Mouse (Mus musculus): ENCODE results near the gene Esam. TPM values are rescaled to one million over a fixed set of nuclear protein-coding genes. Genes with fewer than 3 reads are reported as not detected.

Esam gene
- polyA plus RNA-seq, 1 experiment from 2014 or later = 49.2 TPM

DNA sequence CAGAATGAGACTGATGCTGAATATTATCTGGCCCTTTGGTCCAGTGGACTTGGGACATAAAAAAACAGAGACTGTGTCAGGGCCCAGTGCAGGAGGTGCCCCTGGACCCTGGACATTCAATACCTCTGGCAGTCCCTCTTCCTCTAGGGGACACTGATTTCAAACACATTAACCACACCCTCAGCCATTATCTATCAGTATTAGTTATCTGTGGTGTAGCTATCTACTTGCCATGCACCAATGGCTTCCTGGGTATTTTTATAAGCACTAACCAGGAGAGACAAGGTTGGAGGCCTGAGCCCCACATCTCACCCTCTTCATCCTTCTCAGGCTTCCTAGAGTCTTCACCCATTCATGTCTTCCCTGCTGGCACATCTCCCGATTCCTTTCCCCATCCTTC, 22.6 kb downstream of the Esam start:
- H3K4me2 ChIP-seq (ENCODE audit: low read depth, low read length) = no peak overlapping the region
- H3K27ac ChIP-seq (ENCODE audit: low read length) = no peak overlapping the region
- WGBS = 89% methylated on average over 1 of the region's 1 CpGs
- H3K36me3 ChIP-seq (ENCODE audit: control insufficient read depth, insufficient read depth, low read length) = no peaks in the 10 kb centered on the region
- peaks cover 48% of the 10 kb centered on the region for H3K27me3 ChIP-seq (replicated peaks; ENCODE audit: control insufficient read depth, insufficient read depth, low read length)
- peaks cover 10% of the 10 kb centered on the region; the same call in 1 of the 2 replicates for H3K4me1 ChIP-seq (ENCODE audit: control insufficient read depth, insufficient read depth, low read length)
- no peaks in the 10 kb centered on the region for H3K9me3 ChIP-seq (ENCODE audit: control insufficient read depth, low read length)
- H3K9ac ChIP-seq (ENCODE audit: low read depth, low read length) = no peak overlapping the region
- H3K4me3 ChIP-seq (ENCODE audit: low read length) = no peak overlapping the region
- no peak for ATAC-seq

DNA sequence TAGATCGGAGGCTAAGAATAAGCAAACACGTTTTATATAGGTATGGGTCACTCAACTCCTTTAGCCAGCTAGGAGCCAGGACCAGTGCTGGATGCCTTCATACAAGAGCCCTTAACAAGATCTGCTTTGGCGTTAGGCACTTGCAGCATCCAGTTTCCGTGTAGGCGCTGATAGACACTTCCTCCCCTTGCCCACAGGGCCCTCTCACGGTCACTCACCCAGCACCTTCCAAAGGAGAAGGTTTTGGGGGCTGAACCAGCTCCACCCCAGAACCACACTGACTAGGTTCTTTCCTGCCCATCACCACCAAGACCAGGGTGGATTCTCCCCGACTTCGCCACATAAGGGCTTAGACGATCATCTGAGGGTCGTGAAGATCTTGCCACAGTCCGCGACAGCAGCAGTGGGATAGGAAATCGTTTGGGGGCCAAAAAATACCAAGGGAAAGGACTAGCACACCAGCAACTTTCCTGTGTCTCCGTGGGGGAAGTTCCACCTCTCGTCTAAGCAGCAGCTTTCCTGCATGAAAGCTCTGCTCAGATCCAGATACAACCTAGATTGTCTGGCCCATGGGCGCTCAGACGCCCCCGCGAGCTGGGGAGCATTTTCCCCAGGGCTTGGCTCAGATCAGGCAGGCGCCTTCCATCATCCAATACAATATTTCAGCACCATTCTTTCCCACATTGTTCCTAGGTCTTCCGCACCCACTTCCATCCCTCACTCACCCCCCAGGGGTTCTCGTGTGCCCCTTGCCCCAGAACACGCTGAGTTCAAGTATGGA, 24.1 kb downstream of the Esam start:
- 4% methylated on average over 23 of the region's 23 CpGs for WGBS
- H3K4me3 ChIP-seq (ENCODE audit: low read length) = peak overlapping the region; percentile 48
- H3K9me3 ChIP-seq (ENCODE audit: control insufficient read depth, low read length) = no peaks in the 10 kb centered on the region
- peaks cover 10% of the 10 kb centered on the region; the same call in 1 of the 2 replicates for H3K4me1 ChIP-seq (ENCODE audit: control insufficient read depth, insufficient read depth, low read length)
- peak overlapping the region; percentile 83 for H3K4me2 ChIP-seq (ENCODE audit: low read depth, low read length)
- H3K36me3 ChIP-seq (ENCODE audit: control insufficient read depth, insufficient read depth, low read length) = no peaks in the 10 kb centered on the region
- H3K27me3 ChIP-seq (replicated peaks; ENCODE audit: control insufficient read depth, insufficient read depth, low read length) = peaks cover 42% of the 10 kb centered on the region
- no peak overlapping the region for H3K27ac ChIP-seq (ENCODE audit: low read length)
- peak; percentile 41; the same call in 1 of the 2 replicates for ATAC-seq
- peak overlapping the region; percentile 57 for H3K9ac ChIP-seq (ENCODE audit: low read depth, low read length)

DNA sequence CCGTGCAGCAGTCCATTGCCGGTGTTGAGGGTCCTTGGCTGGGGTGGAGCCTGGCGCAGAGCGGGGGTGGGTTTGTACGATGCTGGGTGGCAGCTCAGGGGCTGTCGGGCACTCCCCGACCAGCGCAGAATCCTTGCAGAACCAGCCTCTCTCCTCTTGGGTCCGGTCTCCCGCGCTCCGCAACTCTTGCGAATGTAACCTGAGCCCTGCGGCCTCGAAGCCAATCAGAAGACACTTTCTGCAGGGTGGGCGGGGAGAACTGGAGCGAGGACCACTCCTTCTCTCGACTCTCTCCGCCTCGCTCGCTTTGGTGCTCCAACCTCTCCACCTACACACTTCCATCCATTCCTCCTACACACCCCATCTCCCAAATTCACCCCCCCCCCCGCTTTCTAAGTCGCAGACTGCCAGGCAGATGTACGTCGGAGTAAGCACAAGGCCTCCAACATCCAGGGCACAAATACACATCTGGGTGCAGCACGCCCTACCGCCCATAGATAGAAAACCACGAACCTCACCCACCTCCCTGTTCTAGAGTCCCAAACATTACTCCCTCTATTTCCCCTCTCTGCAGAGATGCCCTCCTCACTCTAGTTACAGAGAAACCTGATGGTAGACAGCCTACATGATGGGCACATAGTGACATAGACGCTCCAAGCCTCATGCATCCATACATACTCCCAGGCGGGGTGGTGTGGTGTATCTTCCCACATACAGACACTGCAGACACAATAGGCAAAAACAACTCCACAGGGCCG, 24.8 kb downstream of the Esam start, which contains the start of gene Nrgn:
TSS of gene Nrgn (minus strand) at position 369 of the 758 bp plus-strand sequence.
- ATAC-seq = peak; percentile 98
- 4% methylated on average over 31 of the region's 31 CpGs for WGBS

DNA sequence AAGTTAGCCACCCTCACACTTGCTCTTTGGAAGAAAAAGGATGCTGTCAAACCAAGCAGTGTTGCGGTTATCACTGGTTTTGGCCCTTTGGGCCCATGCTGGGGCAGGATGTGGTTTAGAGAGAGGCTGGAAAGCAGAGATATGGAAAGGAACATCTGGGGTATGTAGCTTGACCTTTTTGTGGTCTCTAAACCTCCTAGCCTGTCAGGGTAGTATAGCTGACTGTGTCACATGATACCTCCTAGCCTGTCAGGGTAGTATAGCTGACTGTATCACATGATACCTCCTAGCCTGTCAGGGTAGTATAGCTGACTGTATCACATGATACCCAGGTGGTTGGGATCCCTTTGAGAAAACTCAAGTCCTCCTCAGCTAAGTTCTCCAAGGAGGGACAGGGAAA, 26.4 kb downstream of the Esam start:
- no peak for ATAC-seq
- Histone ChIP-seq H3K27me3 (replicated peaks; ENCODE audit: control insufficient read depth, insufficient read depth, low read length) (peaks cover 35% of the 10 kb centered on the region), H3K4me1 (ENCODE audit: control insufficient read depth, insufficient read depth, low read length) (peaks cover 10% of the 10 kb centered on the region; the same call in 1 of the 2 replicates), H3K9ac (ENCODE audit: low read depth, low read length) (no peak overlapping the region), H3K9me3 (ENCODE audit: control insufficient read depth, low read length) (no peaks in the 10 kb centered on the region), H3K4me3 (ENCODE audit: low read length) (no peak overlapping the region), H3K36me3 (ENCODE audit: control insufficient read depth, insufficient read depth, low read length) (no peaks in the 10 kb centered on the region), H3K27ac (ENCODE audit: low read length) (no peak overlapping the region), H3K4me2 (ENCODE audit: low read depth, low read length) (no peak overlapping the region)
- 68% methylated on average over 1 of the region's 1 CpGs for WGBS

More for the DNA sequence above, 24.8 kb downstream of the Esam start, which contains the start of gene Nrgn:
- Histone ChIP-seq H3K27me3 (replicated peaks; ENCODE audit: control insufficient read depth, insufficient read depth, low read length) (peaks cover 37% of the 10 kb centered on the region), H3K4me3 (ENCODE audit: low read length) (peak within 1 kb of the TSS; percentile 48), H3K27ac (ENCODE audit: low read length) (no peak within 1 kb of the TSS), H3K4me1 (ENCODE audit: control insufficient read depth, insufficient read depth, low read length) (peaks cover 10% of the 10 kb centered on the region; the same call in 1 of the 2 replicates), H3K36me3 (ENCODE audit: control insufficient read depth, insufficient read depth, low read length) (no peaks in the 10 kb centered on the region), H3K9ac (ENCODE audit: low read depth, low read length) (peak within 1 kb of the TSS; percentile 57), H3K4me2 (ENCODE audit: low read depth, low read length) (peak within 1 kb of the TSS; percentile 83), H3K9me3 (ENCODE audit: control insufficient read depth, low read length) (no peaks in the 10 kb centered on the region)

DNA sequence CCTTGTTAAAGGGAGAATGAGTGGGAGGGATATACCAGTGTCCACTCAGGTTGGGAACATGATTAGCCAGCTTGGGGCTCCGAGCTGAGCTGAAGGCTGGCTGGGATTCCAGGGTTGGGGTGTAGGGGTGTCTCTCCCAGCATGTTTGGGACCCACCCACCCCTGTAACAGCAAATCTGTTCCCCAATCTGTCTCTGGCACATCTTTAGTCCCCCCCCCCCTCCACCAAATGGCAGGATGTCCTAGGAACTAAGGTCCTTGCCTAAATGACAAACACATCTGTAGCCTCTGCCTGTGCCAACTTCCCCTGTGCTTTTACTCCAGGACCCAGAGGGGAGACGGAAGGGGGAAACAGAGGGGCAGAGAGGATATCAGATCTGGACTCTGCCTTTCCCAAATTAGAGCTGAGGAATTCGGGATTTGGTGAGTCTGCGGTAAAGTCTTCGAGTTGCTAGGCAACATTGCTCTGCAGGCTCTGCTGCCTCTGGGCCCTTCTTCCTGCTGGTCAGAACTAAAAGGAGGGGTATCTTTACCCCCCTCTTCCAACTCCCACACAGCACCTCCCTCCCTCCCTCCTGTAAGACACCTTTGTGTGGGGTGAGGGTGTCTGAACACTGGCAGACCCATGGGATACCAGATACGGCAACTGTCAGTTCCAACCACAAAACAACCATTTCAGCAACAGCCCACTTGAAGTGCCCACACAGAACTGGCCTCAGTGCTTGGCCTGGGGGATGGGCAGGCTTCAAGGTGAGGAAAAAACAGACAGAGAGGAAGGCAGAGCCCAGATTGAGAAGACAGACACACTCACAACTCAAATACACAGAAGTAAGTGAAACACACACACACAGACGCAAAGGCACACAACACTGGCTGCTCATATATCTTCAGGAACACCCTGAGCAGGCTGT, 27.2 kb downstream of the Esam start, which contains the start of gene Siae:
TSS of gene Siae (plus strand) at position 861 of the 911 bp plus-strand sequence.
- peaks cover 30% of the 10 kb centered on the region for H3K27me3 ChIP-seq (replicated peaks; ENCODE audit: control insufficient read depth, insufficient read depth, low read length)
- H3K9ac ChIP-seq (ENCODE audit: low read depth, low read length) = no peak within 1 kb of the TSS
- no peak within 1 kb of the TSS for H3K4me3 ChIP-seq (ENCODE audit: low read length)
- H3K4me2 ChIP-seq (ENCODE audit: low read depth, low read length) = no peak within 1 kb of the TSS
- H3K36me3 ChIP-seq (ENCODE audit: control insufficient read depth, insufficient read depth, low read length) = no peaks in the 10 kb centered on the region
- no peaks in the 10 kb centered on the region for H3K9me3 ChIP-seq (ENCODE audit: control insufficient read depth, low read length)
- no peak for ATAC-seq
- WGBS = 33% methylated on average over 7 of the region's 7 CpGs
- no peak within 1 kb of the TSS for H3K27ac ChIP-seq (ENCODE audit: low read length)
- peaks cover 10% of the 10 kb centered on the region; the same call in 1 of the 2 replicates for H3K4me1 ChIP-seq (ENCODE audit: control insufficient read depth, insufficient read depth, low read length)

DNA sequence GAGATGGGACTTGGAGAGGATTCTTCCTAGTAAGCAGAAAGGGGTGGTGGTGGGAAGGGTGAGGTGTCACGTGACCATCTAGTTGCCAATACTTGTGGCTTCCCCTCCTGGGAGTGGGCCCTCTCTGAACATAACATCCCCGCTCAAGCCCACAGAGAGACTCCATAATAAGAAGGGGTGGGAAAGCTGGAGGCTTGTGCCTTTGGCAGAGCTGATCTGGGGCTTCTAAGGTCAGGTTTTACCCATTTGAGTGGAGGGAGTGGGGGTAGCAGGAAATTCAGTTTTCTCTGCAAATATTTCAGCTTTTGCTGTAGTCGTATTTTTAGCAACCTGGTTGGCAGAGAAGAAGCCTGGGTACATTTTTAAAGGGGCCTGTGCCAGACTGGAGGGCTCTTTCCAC, 28.5 kb downstream of the Esam start:
- H3K27ac ChIP-seq (ENCODE audit: low read length) = no peak overlapping the region
- H3K4me3 ChIP-seq (ENCODE audit: low read length) = no peak overlapping the region
- no peak overlapping the region for H3K4me2 ChIP-seq (ENCODE audit: low read depth, low read length)
- WGBS = 69% methylated on average over 3 of the region's 3 CpGs
- H3K27me3 ChIP-seq (replicated peaks; ENCODE audit: control insufficient read depth, insufficient read depth, low read length) = peaks cover 18% of the 10 kb centered on the region; the same call in 1 of the 2 replicates
- H3K9ac ChIP-seq (ENCODE audit: low read depth, low read length) = no peak overlapping the region
- H3K9me3 ChIP-seq (ENCODE audit: control insufficient read depth, low read length) = no peaks in the 10 kb centered on the region
- no peak for ATAC-seq
- peaks cover 10% of the 10 kb centered on the region; the same call in 1 of the 2 replicates for H3K4me1 ChIP-seq (ENCODE audit: control insufficient read depth, insufficient read depth, low read length)
- H3K36me3 ChIP-seq (ENCODE audit: control insufficient read depth, insufficient read depth, low read length) = no peaks in the 10 kb centered on the region

DNA sequence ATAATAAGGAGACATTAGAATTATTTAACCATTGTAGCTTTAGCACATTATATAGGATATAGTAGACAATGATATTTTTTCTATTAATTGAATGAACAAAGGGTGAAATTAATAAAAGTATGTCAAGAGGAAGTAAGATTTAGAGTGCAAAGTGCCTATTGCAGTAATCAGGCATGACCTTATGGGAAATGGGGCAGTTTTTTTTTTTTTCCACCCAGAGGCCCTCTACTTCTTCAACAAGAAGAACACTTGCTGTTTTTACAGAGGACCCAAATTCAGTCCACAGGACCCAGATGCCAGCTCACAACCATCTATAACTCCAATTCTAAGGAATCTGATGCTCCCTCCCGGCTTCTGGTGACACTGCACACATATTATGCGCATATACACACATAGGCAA, 32.7 kb downstream of the Esam start:
- ATAC-seq = no peak
- WGBS = 85% methylated on average over 2 of the region's 2 CpGs
- H3K27ac ChIP-seq (ENCODE audit: low read length) = no peak overlapping the region

DNA sequence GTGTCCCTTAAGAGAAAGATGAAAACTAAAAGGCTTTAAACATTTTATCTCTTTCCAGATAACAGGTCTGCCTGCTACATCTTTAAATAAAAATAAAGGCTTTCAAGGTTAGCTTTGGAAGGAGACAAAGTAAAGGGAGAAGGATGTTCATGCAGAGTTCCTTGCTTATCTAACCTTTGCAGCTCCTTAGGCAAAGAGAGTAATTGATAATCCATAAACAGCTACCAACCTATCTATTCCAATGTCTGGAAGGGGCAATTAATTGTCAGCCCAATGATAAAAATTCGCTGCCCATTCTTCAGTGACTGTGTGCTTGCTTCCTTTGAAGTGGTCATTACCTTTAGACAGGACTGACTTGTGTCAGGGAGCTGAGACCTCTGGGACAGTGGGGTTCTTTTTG, 35.9 kb downstream of the Esam start:
- H3K9me3 ChIP-seq (ENCODE audit: control insufficient read depth, low read length) = no peaks in the 10 kb centered on the region
- no peak overlapping the region for H3K27ac ChIP-seq (ENCODE audit: low read length)
- 38% methylated on average over 1 of the region's 1 CpGs for WGBS
- no peak for ATAC-seq
- H3K4me3 ChIP-seq (ENCODE audit: low read length) = no peak overlapping the region
- no peaks in the 10 kb centered on the region for H3K27me3 ChIP-seq (replicated peaks; ENCODE audit: control insufficient read depth, insufficient read depth, low read length)
- no peak overlapping the region for H3K9ac ChIP-seq (ENCODE audit: low read depth, low read length)
- H3K4me1 ChIP-seq (ENCODE audit: control insufficient read depth, insufficient read depth, low read length) = peaks cover 10% of the 10 kb centered on the region
- H3K4me2 ChIP-seq (ENCODE audit: low read depth, low read length) = no peak overlapping the region
- H3K36me3 ChIP-seq (ENCODE audit: control insufficient read depth, insufficient read depth, low read length) = no peaks in the 10 kb centered on the region

More for the DNA sequence above, 32.7 kb downstream of the Esam start:
- Histone ChIP-seq H3K4me3 (ENCODE audit: low read length) (no peak overlapping the region), H3K27me3 (replicated peaks; ENCODE audit: control insufficient read depth, insufficient read depth, low read length) (no peaks in the 10 kb centered on the region), H3K9me3 (ENCODE audit: control insufficient read depth, low read length) (no peaks in the 10 kb centered on the region), H3K4me2 (ENCODE audit: low read depth, low read length) (no peak overlapping the region), H3K36me3 (ENCODE audit: control insufficient read depth, insufficient read depth, low read length) (no peaks in the 10 kb centered on the region), H3K9ac (ENCODE audit: low read depth, low read length) (no peak overlapping the region), H3K4me1 (ENCODE audit: control insufficient read depth, insufficient read depth, low read length) (no peaks in the 10 kb centered on the region)

Data from intestine, embryonic 16.5 days (tissue).